In the genomic region with DNA sequence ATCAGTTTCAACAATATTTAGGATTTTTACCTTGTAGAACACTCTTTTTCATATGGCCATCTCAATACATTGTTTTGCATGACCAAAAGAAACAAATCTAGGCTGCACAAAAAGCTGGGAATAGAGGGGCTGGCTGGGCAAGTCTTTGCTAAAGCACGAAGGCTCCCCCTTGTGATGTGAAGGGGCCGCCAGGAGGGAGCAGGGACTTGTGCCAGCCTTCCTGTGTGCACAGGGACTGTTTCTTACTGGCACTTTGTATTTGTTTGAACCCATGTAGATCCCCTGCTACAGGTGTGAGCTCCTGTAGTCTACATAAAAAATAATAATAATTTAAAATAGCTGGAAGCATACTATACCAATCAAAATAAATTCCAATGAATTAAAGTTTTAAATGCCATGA, we compare ENCODE assay signal across 14 mouse cellular contexts.
A peak's percentile ranks its signal among the peaks of the same experiment; 100 is the strongest.
DNase-seq lines count a peak whose midpoint lies in the region; ATAC-seq lines count a peak whose summit lies in the region.
"Had no signal": no experiment of that assay in that cellular context is flagged by ENCODE, and none has a peak within 500 bp of the region (broad histone marks: within the 10 kb centered on the region; RNA-seq: fewer than 3 reads in every experiment).

No protein-coding gene starts in this region.

- H3K4me3 ChIP-seq in forebrain, embryonic 14.5 days (ENCODE audit: low read depth, low read length), result no peak overlapping the region
- no peak overlapping the region for H3K4me3 ChIP-seq in forebrain, embryonic 12.5 days (replicated peaks)
- no peak overlapping the region for H3K4me3 ChIP-seq in limb, embryonic 12.5 days (replicated peaks)
- H3K4me3 ChIP-seq: heart, embryonic 15.5 days; limb, embryonic 13.5 days; myocyte had no signal

- peak; percentile 50 for DNase-seq in forebrain, embryonic 14.5 days (ENCODE audit: low spot score)
- peak; percentile 38 to 54 for DNase-seq in layer of hippocampus, postnatal 10 days (ENCODE audit: low spot score in 2 of 2)
- DNase-seq in layer of hippocampus, adult 8-10 months (ENCODE audit: low spot score in 2 of 2), result no peak
- DNase-seq in adrenal gland, postnatal 25 days, result peak; percentile 35
- DNase-seq in urinary bladder, postnatal 25 days (ENCODE audit: low spot score), result no peak
- no peak for DNase-seq in gastrocnemius, postnatal 36 days
- DNase-seq: lung, postnatal 10 days had no signal

- H3K4me2 ChIP-seq in forebrain, embryonic 14.5 days (ENCODE audit: low read length), result no peak overlapping the region
- no peak overlapping the region for H3K4me2 ChIP-seq in forebrain, embryonic 12.5 days
- H3K4me2 ChIP-seq in limb, embryonic 12.5 days, result no peak overlapping the region
- H3K4me2 ChIP-seq: heart, embryonic 15.5 days; limb, embryonic 13.5 days had no signal

- H3K27ac ChIP-seq in forebrain, embryonic 14.5 days (ENCODE audit: low read depth, low read length), result no peak overlapping the region
- no peak overlapping the region for H3K27ac ChIP-seq in forebrain, embryonic 12.5 days
- no peak overlapping the region for H3K27ac ChIP-seq in limb, embryonic 12.5 days
- H3K27ac ChIP-seq: heart, embryonic 15.5 days; limb, embryonic 13.5 days had no signal

- intact Hi-C loops in gastrocnemius, postnatal 36 days (cut with DNase I), result no loop called here

- ATAC-seq in forebrain, embryonic 14.5 days, result no peak
- ATAC-seq in forebrain, embryonic 12.5 days (ENCODE audit: low FRiP score), result no peak
- 0 out of 2 replicates have a peak, but pooled peaks have one; percentile 72 for ATAC-seq in limb, embryonic 12.5 days (ENCODE audit: insufficient number of reproducible peaks, insufficient read depth, low FRiP score, low TSS enrichment, low read depth)
- ATAC-seq: CD4-positive, CD25-positive, alpha-beta regulatory T cell, adult 4 months; Patski had no signal

- H3K9ac ChIP-seq in forebrain, embryonic 14.5 days (ENCODE audit: low read length), result no peak overlapping the region
- H3K9ac ChIP-seq in forebrain, embryonic 12.5 days, result no peak overlapping the region
- H3K9ac ChIP-seq in limb, embryonic 12.5 days (replicated peaks), result no peak overlapping the region
- H3K9ac ChIP-seq: heart, embryonic 15.5 days; limb, embryonic 13.5 days had no signal

- 26% methylated on average over 2 of the region's 2 CpGs for WGBS in forebrain, embryonic 14.5 days
- WGBS in forebrain, embryonic 12.5 days, result 51% methylated on average over 2 of the region's 2 CpGs
- WGBS in limb, embryonic 12.5 days, result 22% methylated on average over 2 of the region's 2 CpGs

- H3K4me1 ChIP-seq in forebrain, embryonic 14.5 days (ENCODE audit: control insufficient read depth, insufficient read depth, low read length), result no peaks in the 10 kb centered on the region
- no peaks in the 10 kb centered on the region for H3K4me1 ChIP-seq in forebrain, embryonic 12.5 days
- H3K4me1 ChIP-seq in limb, embryonic 12.5 days (replicated peaks), result peaks cover 12% of the 10 kb centered on the region
- H3K4me1 ChIP-seq: heart, embryonic 15.5 days had no signal

- no peaks in the 10 kb centered on the region for H3K27me3 ChIP-seq in forebrain, embryonic 14.5 days (replicated peaks; ENCODE audit: control insufficient read depth, insufficient read depth, low read length)
- H3K27me3 ChIP-seq in forebrain, embryonic 12.5 days, result no peaks in the 10 kb centered on the region
- H3K27me3 ChIP-seq in limb, embryonic 12.5 days, result no peaks in the 10 kb centered on the region
- H3K27me3 ChIP-seq: heart, embryonic 15.5 days; limb, embryonic 13.5 days had no signal

- H3K9me3 ChIP-seq in forebrain, embryonic 14.5 days (replicated peaks; ENCODE audit: control insufficient read depth, low read length), result no peaks in the 10 kb centered on the region
- H3K9me3 ChIP-seq in forebrain, embryonic 12.5 days, result no peaks in the 10 kb centered on the region
- no peaks in the 10 kb centered on the region for H3K9me3 ChIP-seq in limb, embryonic 12.5 days
- H3K9me3 ChIP-seq: heart, embryonic 15.5 days; limb, embryonic 13.5 days had no signal

- H3K36me3 ChIP-seq in forebrain, embryonic 14.5 days (ENCODE audit: control insufficient read depth, insufficient read depth, low read length), result no peaks in the 10 kb centered on the region
- H3K36me3 ChIP-seq in forebrain, embryonic 12.5 days (replicated peaks), result no peaks in the 10 kb centered on the region
- no peaks in the 10 kb centered on the region for H3K36me3 ChIP-seq in limb, embryonic 12.5 days
- H3K36me3 ChIP-seq: heart, embryonic 15.5 days; limb, embryonic 13.5 days had no signal

Comparison
In these comparisons a context has a peak if more than half of its experiments do, and no peak if none do; other contexts are left out.
1. DNase-seq: peak in forebrain, embryonic 14.5 days (single experiment), layer of hippocampus, postnatal 10 days (2 of 2) and adrenal gland, postnatal 25 days (single experiment); none in layer of hippocampus, adult 8-10 months (0 of 2), urinary bladder, postnatal 25 days (single experiment) and gastrocnemius, postnatal 36 days (0 of 2).